Mouse (Mus musculus): ENCODE results near the gene Lrrc63. TPM values are rescaled to one million over a fixed set of nuclear protein-coding genes. Genes with fewer than 3 reads are reported as not detected.

The Lrrc63 gene
- polyA plus RNA-seq, 1 experiment from 2014 or later: 0.07 TPM

GRCm38 (mm10) chr14:75063936-75064335 lies 66.7 kb downstream of the Lrrc63 start:
- no peak overlapping the region for H3K27ac ChIP-seq (ENCODE audit: low read length)
- H3K4me2 ChIP-seq (ENCODE audit: low read depth, low read length): no peak overlapping the region
- no peak overlapping the region for H3K9ac ChIP-seq (ENCODE audit: low read length)
- WGBS: 88% methylated on average over 8 of the region's 8 CpGs
- H3K9me3 ChIP-seq (replicated peaks; ENCODE audit: control insufficient read depth, low read length): no peaks in the 10 kb centered on the region
- H3K4me1 ChIP-seq (ENCODE audit: control insufficient read depth, insufficient read depth, low read length): no peaks in the 10 kb centered on the region
- no peak overlapping the region for H3K4me3 ChIP-seq (ENCODE audit: low read length)
- no peaks in the 10 kb centered on the region for H3K36me3 ChIP-seq (ENCODE audit: control insufficient read depth, insufficient read depth)
- H3K27me3 ChIP-seq (ENCODE audit: control insufficient read depth, insufficient read depth, low read length): no peaks in the 10 kb centered on the region; the same call in 1 of the 2 replicates
- ATAC-seq (replicated peaks; ENCODE audit: extremely low read depth, insufficient read depth, low FRiP score): no peak

- no peaks in the 10 kb centered on the region for H3K4me1 ChIP-seq (ENCODE audit: control insufficient read depth, insufficient read depth, low read length)
- no peaks in the 10 kb centered on the region for H3K36me3 ChIP-seq (ENCODE audit: control insufficient read depth, insufficient read depth)
- no peak for ATAC-seq (replicated peaks; ENCODE audit: extremely low read depth, insufficient read depth, low FRiP score)
- H3K27ac ChIP-seq (ENCODE audit: low read length): no peak overlapping the region
- H3K4me2 ChIP-seq (ENCODE audit: low read depth, low read length): no peak overlapping the region
- H3K27me3 ChIP-seq (ENCODE audit: control insufficient read depth, insufficient read depth, low read length): no peaks in the 10 kb centered on the region; the same call in 1 of the 2 replicates
- no peaks in the 10 kb centered on the region for H3K9me3 ChIP-seq (replicated peaks; ENCODE audit: control insufficient read depth, low read length)
- WGBS: 27% methylated on average over 8 of the region's 8 CpGs
- H3K9ac ChIP-seq (ENCODE audit: low read length): no peak overlapping the region
- H3K4me3 ChIP-seq (ENCODE audit: low read length): no peak overlapping the region
Measured at GRCm38 (mm10) chr14:75060562-75060961, 70.1 kb downstream of the Lrrc63 start.

GRCm38 (mm10) chr14:75056861-75057431 lies 73.7 kb downstream of the Lrrc63 start:
- Histone ChIP-seq H3K4me2 (ENCODE audit: low read depth, low read length) (no peak overlapping the region), H3K9ac (ENCODE audit: low read length) (no peak overlapping the region), H3K9me3 (replicated peaks; ENCODE audit: control insufficient read depth, low read length) (no peaks in the 10 kb centered on the region), H3K4me3 (ENCODE audit: low read length) (no peak overlapping the region), H3K27ac (ENCODE audit: low read length) (no peak overlapping the region), H3K36me3 (ENCODE audit: control insufficient read depth, insufficient read depth) (no peaks in the 10 kb centered on the region), H3K4me1 (ENCODE audit: control insufficient read depth, insufficient read depth, low read length) (no peaks in the 10 kb centered on the region), H3K27me3 (ENCODE audit: control insufficient read depth, insufficient read depth, low read length) (no peaks in the 10 kb centered on the region)
- 64% methylated on average over 9 of the region's 9 CpGs for WGBS
- ATAC-seq (replicated peaks; ENCODE audit: extremely low read depth, insufficient read depth, low FRiP score): no peak

- Histone ChIP-seq H3K27me3 (ENCODE audit: control insufficient read depth, insufficient read depth, low read length) (no peaks in the 10 kb centered on the region), H3K9ac (ENCODE audit: low read length) (no peak overlapping the region), H3K36me3 (ENCODE audit: control insufficient read depth, insufficient read depth) (no peaks in the 10 kb centered on the region), H3K27ac (ENCODE audit: low read length) (no peak overlapping the region), H3K4me3 (ENCODE audit: low read length) (no peak overlapping the region), H3K9me3 (replicated peaks; ENCODE audit: control insufficient read depth, low read length) (no peaks in the 10 kb centered on the region), H3K4me1 (ENCODE audit: control insufficient read depth, insufficient read depth, low read length) (no peaks in the 10 kb centered on the region), H3K4me2 (ENCODE audit: low read depth, low read length) (no peak overlapping the region)
- ATAC-seq (replicated peaks; ENCODE audit: extremely low read depth, insufficient read depth, low FRiP score): no peak
- 64% methylated on average over 14 of the region's 14 CpGs for WGBS
Measured at GRCm38 (mm10) chr14:75054455-75055343, 76.0 kb downstream of the Lrrc63 start.

- H3K4me3 ChIP-seq (ENCODE audit: low read length): no peak overlapping the region
- H3K9ac ChIP-seq (ENCODE audit: low read length): no peak overlapping the region
- no peak overlapping the region for H3K4me2 ChIP-seq (ENCODE audit: low read depth, low read length)
- ATAC-seq (replicated peaks; ENCODE audit: extremely low read depth, insufficient read depth, low FRiP score): no peak
- no peaks in the 10 kb centered on the region for H3K27me3 ChIP-seq (ENCODE audit: control insufficient read depth, insufficient read depth, low read length)
- H3K36me3 ChIP-seq (ENCODE audit: control insufficient read depth, insufficient read depth): no peaks in the 10 kb centered on the region
- no peak overlapping the region for H3K27ac ChIP-seq (ENCODE audit: low read length)
- H3K9me3 ChIP-seq (replicated peaks; ENCODE audit: control insufficient read depth, low read length): no peaks in the 10 kb centered on the region
- 58% methylated on average over 8 of the region's 8 CpGs for WGBS
- no peaks in the 10 kb centered on the region for H3K4me1 ChIP-seq (ENCODE audit: control insufficient read depth, insufficient read depth, low read length)
Measured at GRCm38 (mm10) chr14:75052451-75052850, 78.2 kb downstream of the Lrrc63 start.

- H3K4me2 ChIP-seq (ENCODE audit: low read depth, low read length): no peak overlapping the region
- 50% methylated on average over 7 of the region's 7 CpGs for WGBS
- H3K9me3 ChIP-seq (replicated peaks; ENCODE audit: control insufficient read depth, low read length): no peaks in the 10 kb centered on the region
- no peak overlapping the region for H3K27ac ChIP-seq (ENCODE audit: low read length)
- no peaks in the 10 kb centered on the region for H3K4me1 ChIP-seq (ENCODE audit: control insufficient read depth, insufficient read depth, low read length)
- no peak overlapping the region for H3K9ac ChIP-seq (ENCODE audit: low read length)
- no peaks in the 10 kb centered on the region for H3K36me3 ChIP-seq (ENCODE audit: control insufficient read depth, insufficient read depth)
- no peak overlapping the region for H3K4me3 ChIP-seq (ENCODE audit: low read length)
- no peaks in the 10 kb centered on the region for H3K27me3 ChIP-seq (ENCODE audit: control insufficient read depth, insufficient read depth, low read length)
- ATAC-seq (replicated peaks; ENCODE audit: extremely low read depth, insufficient read depth, low FRiP score): no peak
Measured at GRCm38 (mm10) chr14:75045184-75045583, 85.5 kb downstream of the Lrrc63 start.

GRCm38 (mm10) chr14:75035431-75035830 lies 95.2 kb downstream of the Lrrc63 start:
- 0 out of 2 replicates have a peak, but pooled peaks cover 2% of the 10 kb centered on the region for H3K4me1 ChIP-seq (ENCODE audit: control insufficient read depth, insufficient read depth, low read length)
- H3K9ac ChIP-seq (ENCODE audit: low read length): no peak overlapping the region
- ATAC-seq (replicated peaks; ENCODE audit: extremely low read depth, insufficient read depth, low FRiP score): no peak
- H3K4me3 ChIP-seq (ENCODE audit: low read length): no peak overlapping the region
- H3K27me3 ChIP-seq (ENCODE audit: control insufficient read depth, insufficient read depth, low read length): no peaks in the 10 kb centered on the region
- H3K4me2 ChIP-seq (ENCODE audit: low read depth, low read length): no peak overlapping the region
- H3K27ac ChIP-seq (ENCODE audit: low read length): no peak overlapping the region
- no peaks in the 10 kb centered on the region for H3K9me3 ChIP-seq (replicated peaks; ENCODE audit: control insufficient read depth, low read length)
- H3K36me3 ChIP-seq (ENCODE audit: control insufficient read depth, insufficient read depth): no peaks in the 10 kb centered on the region
- WGBS: 59% methylated on average over 11 of the region's 11 CpGs

Other genes with a start within 250 kb of the Lrrc63 start
- gene Lrch1, start 183.0 kb downstream of the Lrrc63 start, polyA plus RNA-seq (2015; fragmentation: Nextera tagmentation; extraction: Ambion mirVana): 12.4 and 12.5 TPM in 2 replicates
- gene Rubcnl, start 114.9 kb downstream of the Lrrc63 start, polyA plus RNA-seq (2015; fragmentation: Nextera tagmentation; extraction: Ambion mirVana): 1.9 and 2.0 TPM in 2 replicates
- 32.7 and 47.5 TPM in 2 replicates for gene Lcp1, start 220 bp upstream of the Lrrc63 start, polyA plus RNA-seq (2015; fragmentation: Nextera tagmentation; extraction: Ambion mirVana)
- 0.12 and 0.21 TPM in 2 replicates for gene Cpb2, start 111.4 kb upstream of the Lrrc63 start, polyA plus RNA-seq (2015; fragmentation: Nextera tagmentation; extraction: Ambion mirVana)
- gene Zc3h13, start 153.5 kb upstream of the Lrrc63 start, polyA plus RNA-seq (2015; fragmentation: Nextera tagmentation; extraction: Ambion mirVana): 19.8 and 23.2 TPM in 2 replicates

Data from heart, embryonic 16.5 days (tissue).